Mouse (Mus musculus) lung, adult 18-20 months (tissue): ENCODE results near the gene Dynll1.

Experiments used
- DNase-seq, 2 experiments: peaks; one replicate each; pipeline ENCODE4 v3.0.0; 2022; ENCODE audit warnings: mixed read lengths in 2 of 2

Dynll1 gene

DNA sequence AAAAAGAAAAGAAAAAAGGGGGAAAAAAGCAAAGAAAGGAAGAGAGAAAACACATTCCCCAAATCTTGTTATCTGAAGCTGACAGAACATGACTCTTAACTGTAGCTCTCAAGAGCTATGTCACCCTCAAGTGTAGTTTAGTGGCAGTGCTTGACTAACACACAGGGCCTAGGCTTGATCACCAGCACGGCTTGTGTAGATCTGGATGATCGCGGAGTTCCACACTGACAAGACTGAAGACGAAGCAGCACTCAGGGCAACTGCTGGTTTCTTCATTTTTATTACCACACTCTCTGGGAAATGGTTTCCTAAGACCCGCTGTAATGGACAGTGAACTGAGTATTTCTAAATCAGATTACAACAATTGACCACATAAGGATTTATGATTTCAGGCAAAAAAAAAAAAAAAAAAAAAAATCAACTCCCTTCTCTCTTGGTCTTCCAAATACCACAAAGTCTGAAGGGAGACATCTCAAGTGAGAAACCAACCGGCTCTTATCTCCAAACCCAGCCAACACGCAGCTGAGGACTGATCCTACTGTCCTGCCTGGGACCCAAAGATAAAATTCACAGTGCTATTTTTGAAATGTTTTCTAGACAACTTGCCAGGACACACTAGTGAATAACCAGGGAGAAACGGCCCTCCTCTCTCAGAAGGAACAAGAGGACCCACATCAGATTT is 33.9 kb downstream of the Dynll1 start:
- DNase-seq, result no peak

GRCm38 (mm10) chr5:115266340-115266739 is 34.5 kb downstream of the Dynll1 start:
- no peak for DNase-seq

DNA sequence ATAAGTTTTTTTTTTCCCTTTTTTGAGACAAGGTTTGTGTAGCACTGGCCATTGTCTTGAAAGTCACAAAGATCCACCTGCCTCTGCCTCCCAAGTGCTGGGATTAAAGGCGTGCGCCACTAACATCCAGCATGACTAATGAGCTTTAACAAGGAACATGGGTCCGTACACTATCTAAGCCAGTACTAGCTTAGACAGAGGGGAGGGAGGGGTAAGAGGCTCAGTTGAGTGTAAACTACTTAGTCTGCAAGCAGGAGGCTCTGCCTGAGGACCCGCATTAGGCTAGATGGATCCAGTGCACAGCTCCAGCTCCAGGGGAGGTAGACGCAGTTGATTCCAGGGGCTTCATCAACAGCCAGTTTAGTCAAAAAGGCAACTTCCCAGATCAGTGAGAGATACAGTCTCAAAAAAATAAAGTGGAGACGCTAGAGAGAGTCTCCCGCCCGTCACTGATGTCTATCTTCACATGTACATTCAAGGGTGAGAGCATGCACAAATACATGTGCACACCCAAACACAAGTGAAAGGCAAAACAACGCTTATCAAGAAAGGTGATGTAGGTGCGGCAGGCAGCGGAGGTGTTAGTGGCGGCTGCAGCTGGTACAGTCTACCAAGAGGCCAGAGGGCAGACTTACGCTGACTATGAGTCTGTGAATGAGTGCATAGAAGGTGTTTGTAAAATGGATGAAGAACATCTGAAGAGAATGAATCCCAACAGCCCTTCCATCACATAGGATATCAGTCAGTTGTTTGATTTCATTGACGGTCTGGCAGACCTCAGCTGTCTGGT is 38.1 kb downstream of the Dynll1 start:
- no peak for DNase-seq

- no peak for DNase-seq
Observed at GRCm38 (mm10) chr5:115261880-115262279, 38.9 kb downstream of the Dynll1 start.

DNA sequence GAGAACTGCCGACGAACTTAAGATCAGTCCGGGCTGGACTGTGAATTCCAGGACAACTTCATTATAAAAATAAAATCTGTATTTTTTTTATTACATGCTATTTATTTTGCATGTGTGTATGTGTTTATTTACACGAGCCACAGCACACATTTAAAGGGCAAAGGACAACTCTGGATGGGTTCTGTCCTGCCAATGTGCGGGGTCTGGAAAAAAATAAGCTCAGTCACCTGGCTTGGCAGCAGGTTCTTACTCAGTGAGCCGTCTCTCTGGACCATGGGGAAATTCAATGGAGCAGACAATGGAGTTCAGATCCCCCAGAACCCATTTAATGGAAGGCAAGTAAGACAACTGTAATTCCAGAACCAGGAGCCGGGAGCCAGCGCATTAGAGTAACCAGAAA is 39.7 kb downstream of the Dynll1 start:
- no peak for DNase-seq

DNA sequence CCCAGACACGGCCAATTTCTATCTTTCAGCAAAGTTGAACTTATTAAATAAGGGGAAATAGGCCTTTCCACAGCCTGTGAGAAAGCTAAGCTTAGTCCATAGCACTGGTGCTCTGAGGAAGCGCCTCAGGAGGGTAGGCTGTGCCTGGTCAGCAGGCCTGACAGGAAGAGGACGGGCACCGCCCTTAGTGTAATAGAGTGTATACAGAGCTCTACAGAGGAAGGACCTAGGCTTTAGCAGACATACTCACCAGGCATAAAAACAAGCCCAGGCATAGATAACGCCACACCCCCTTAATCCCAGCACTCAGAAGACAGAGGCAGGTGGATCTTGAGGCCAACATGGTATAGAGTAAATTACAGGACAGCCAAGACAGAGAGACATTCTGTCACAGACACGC is 40.4 kb downstream of the Dynll1 start:
- DNase-seq, result peak in 1 of 2 experiments; percentile 19

- no peak for DNase-seq
Observed at GRCm38 (mm10) chr5:115256909-115257546, 43.8 kb downstream of the Dynll1 start.

- no peak for DNase-seq
Observed at GRCm38 (mm10) chr5:115255472-115255871, 45.3 kb downstream of the Dynll1 start.
